Mouse (Mus musculus) embryo, embryonic 11 days (tissue): ENCODE results near the gene Taf10.

Experiments used
- DNase-seq: peaks from one replicate; pipeline ENCODE4 v3.0.0-alpha.2; 2015

Gene Taf10

GRCm38 (mm10) chr7:105715366-105715765 lies 28.8 kb downstream of the Taf10 start:
- no peak for DNase-seq

DNA sequence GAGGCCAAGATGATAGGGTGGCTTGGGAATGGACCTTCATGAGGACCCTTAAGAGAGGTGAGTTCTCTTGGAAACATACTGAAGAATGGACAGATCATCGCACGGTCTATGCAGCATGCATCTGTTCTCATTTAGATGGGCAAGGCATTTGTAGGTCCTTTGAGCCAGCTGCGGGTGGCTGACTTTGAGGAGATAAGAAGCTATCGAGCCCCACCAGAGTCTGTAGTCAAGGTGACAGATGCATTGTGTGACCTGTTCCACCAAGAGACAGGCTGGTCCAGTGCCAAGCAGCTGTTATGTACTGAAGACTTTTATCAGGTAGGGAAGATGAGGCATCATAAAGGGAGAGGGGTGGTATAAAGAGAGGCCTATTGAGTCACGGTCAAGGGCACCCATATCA lies 35.4 kb downstream of the Taf10 start:
- DNase-seq: no peak

DNA sequence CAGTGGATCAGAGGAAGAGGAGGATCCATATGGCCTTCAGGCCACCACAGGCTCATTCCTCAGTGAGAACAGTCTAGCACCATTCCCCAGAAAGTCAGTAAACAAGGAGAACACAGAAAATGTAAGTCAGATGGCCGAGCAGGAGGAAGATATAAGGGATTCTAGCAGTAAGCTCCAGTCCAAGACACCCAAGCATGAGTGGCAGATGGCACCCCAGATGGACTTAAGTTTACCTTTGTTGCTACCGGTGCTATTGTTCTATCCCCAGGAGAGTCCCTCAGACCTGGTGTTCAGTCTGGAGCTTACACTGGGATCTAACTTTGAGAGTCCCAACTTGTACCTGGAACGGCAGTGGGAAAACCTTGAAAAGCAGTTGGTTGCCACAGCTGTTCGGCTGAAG lies 40.3 kb downstream of the Taf10 start:
- DNase-seq: no peak

DNA sequence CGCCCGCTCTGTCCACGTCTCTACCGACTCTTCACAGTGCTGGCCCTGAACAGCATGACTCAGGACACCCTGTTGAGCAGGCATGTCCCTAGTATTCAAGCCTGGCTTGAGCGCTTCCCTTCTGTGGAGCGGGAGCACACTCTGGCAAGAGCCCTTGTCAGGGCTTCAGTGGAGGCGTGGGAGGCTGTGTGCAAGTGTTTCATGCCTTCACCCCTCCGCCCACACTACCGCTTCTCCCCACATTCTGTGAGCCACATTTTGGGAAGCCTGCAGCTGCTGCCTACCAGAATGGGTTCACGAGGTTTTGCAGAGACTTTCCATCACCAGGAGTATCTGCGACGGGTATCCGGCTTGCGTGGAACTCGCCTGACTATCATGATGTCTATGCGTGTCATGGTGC lies 41.0 kb downstream of the Taf10 start:
- DNase-seq: no peak

DNA sequence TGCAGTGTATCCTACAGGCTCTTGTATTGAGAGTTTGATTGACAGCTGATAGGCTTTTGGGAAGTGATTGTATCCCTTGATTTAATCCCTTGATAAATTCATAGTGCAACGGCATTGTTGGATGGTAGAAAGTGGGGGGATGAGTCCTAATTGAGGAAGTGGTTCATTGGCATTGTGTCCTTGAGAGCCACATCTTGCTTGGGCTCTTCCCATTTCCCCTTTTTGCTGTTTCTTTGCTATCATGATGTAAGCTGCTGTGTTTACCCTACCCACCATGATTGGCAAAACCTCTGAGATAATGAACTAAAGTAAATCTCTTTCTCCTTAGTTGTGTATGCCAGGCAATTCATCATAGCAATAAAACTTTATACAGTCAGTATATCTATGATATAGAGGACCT lies 53.3 kb downstream of the Taf10 start:
- no peak for DNase-seq
